Mouse (Mus musculus) c-Kit-positive CD71-positive TER-119-negative erythroid progenitor cells, embryonic 14.5 days (primary cell): ENCODE measurements around the gene Mapk13.
"Not testable (repeated sequence)": the region's sequence is repeated elsewhere in the genome, so short reads cannot be mapped to it uniquely, and the experiment has no call there.

ENCODE experiments used
- DNase-seq: peaks from one replicate; pipeline ENCODE4 v3.0.0-alpha.2; 2013; ENCODE audit warnings: low read depth

Gene Mapk13

DNA sequence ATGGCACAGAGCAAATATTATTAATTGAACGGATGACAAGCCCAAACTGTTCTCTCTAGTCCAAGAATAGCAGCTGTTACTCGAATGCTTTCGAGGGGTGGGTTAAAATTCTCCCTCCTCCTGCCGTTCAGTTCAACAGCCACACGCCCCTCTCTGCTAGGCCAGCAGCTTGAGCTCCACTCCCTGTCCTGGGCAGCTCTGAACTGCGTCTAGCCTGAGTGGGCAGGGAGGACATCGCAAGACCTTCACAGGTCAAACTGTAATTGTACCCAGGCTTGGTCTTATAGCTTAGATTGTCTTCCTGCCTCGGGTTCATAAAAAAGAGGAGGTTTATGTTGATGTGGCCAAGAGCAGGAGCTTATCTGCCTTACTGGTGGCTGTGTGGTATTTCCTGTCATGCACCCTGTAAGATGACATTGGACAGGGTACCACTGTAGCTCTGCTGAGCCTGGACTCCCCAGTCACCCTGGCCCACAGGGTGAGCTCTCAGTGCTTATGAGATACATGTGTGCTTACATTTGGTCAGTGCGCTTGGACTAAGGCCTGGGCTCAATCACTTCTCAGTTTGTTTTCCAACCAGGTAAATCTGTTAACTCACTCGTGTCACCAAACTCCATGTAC, 46.4 kb downstream of the Mapk13 start:
- no peak for DNase-seq

- DNase-seq, result not testable (repeated sequence)
Measured at GRCm38 (mm10) chr17:28816326-28816725, 47.2 kb downstream of the Mapk13 start.

- DNase-seq, result no peak
Measured at GRCm38 (mm10) chr17:28816875-28817811, 48.0 kb downstream of the Mapk13 start.

DNA sequence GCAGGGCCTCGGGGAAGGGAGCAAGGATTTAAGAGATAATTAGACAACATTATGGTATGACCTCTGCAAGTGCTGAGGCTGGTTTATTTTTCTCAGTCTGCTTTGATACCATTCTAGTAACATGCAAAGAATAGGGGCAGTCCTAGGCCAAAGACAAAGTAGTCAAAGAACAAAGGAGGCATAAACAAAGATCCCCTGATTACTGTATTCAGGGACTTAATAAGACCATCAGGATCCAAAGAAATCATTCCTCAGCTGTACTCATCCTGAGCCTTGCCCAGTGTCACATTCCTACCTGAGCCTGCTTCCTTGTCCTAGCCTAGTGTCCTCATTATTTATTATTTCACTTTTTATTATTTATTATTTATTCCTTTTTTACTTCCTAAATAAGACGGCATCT, 51.1 kb downstream of the Mapk13 start:
- no peak for DNase-seq

GRCm38 (mm10) chr17:28823004-28823745, 54.1 kb downstream of the Mapk13 start:
- DNase-seq, result peak; percentile 90

DNA sequence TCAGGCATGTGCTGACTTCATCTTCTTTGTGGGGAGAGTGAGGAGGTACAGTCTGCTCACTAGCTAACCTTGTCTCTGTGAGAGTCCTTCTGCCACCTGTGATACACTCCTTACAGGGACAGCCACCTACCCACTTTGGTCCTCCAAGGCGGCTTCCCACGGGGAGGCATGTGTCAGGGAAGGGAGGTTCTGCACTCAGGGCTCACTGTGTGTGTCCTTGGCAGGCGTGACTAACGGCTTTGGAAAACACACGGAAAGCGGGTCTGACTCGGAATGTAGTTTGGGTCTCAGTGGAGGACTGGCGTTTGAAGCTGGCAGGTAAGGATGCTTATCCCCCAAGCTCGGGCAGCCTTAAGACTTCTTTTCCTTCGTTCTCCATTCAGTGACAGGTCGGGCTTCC, 54.7 kb downstream of the Mapk13 start:
- DNase-seq, result no peak

GRCm38 (mm10) chr17:28824896-28825295, 55.8 kb downstream of the Mapk13 start:
- no peak for DNase-seq

DNA sequence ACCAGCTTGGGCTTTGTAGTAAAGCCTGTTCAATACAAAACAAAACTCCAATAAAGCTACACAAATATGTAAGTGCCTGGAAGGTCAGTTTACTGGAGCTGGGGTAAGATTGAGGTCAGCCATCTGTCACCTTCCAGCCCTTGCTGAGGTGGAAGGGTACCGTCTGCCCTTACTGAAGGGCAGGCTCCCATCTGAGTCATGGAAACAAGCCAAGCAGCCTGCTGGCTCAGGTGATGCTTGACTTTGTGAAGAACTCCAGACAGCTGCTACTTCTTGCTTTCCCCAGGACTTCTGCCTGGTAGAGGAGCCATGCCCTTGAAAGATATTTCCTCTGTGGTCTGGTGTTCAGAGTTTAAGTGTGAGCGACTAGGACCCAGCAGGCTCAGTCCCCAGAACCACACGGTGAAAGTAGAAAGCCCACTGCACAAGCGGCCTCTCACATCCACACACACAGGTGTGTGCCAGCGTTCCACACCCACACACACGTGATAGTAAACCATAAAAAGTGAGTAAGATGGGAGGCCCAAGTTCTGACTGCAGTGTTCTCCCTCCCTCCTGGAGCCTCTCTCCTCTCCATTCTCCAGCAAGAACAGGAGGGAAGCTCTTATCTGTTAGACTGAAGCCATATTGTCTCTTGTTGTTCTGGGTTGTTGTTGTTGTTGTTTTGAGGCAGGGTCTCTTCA, 56.4 kb downstream of the Mapk13 start:
- no peak for DNase-seq

DNA sequence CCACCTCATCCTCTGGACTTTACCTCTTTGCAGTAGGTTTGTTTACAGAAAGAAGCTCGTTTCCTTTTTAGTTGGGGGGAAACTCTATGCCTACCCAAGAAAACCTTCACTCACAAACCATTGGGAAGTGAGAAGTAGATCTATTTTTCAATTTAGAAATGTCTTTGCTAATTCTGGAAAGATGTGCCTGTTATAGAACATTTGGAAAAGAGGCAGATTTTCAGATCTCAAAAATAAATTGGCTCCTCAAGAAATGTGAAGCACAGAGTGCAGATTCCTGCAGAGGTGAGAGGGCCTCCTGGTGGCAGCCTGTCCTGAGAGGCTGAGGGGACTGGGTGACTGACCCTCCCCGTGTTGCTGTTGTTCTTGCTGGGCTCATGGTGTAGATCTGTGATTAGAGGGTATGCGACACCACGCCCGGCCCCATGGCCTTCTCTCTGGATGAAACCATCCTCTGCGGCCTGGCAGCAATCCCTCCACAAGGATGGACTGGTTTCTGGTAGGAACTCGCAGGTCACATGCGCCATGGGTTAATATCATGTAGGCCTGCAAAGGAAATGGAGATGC, 58.7 kb downstream of the Mapk13 start:
- DNase-seq, result no peak

DNA sequence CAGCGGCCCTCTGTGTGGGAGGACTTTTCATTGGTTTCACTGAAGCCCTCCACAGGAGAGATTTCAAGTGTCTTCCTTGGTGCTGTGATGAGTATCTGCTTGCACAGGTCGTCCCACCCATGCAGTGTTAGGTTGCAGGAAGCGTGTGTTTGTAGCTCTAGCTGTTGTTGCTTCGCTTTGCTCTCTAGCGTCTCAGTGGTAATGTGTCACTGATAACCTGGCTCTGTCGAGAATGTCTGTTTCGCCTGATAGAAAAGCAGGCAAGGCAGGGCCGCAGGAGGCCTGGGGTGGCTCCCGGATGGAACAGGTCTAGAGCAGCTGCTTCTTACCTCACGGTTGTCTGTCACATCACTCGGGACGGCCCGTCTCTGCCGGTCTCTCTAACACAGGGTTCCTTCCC, 60.0 kb downstream of the Mapk13 start:
- DNase-seq, result peak; percentile 87
